Mouse (Mus musculus): ENCODE measurements at regions not wholly inside any gene's neighbourhood (a gene's known extent, or its start where the extent isn't known, plus 50 kb on each side); places are given as distances from the start of the nearest gene placed in this dataset.

DNA sequence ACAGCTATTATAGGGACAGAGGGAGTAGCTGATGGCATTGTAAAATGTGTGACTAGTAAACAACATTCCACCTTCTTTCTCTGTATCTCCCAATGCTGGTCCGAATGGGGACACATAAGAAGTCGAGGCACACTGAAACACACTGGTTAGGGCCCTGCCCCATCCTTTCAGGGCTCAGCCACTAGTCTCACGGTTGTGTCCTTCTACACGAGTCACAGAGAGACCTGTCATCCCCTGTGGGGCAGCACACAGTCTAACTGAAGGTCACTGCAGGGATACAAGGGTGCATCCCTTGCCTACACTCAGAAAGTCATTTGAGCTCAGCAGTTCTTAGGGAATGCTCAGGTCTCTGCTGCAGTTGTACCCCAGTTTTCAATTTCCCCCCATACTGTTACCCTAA, 93.6 kb upstream of the Klf7 start:
- TF ChIP-seq ZNF384 (IDR thresholded peaks at IDR 0.05; ENCODE audit: low read depth, low read length) = no peak
- TF ChIP-seq ZC3H11A (IDR thresholded peaks at IDR 0.05; ENCODE audit: borderline replicate concordance, low read depth, low read length) = no peak
- no peak for TF ChIP-seq HCFC1 (IDR thresholded peaks at IDR 0.05; ENCODE audit: borderline replicate concordance, insufficient read depth, low read length)
